Mouse (Mus musculus) thymus, adult 2 months (tissue): ENCODE measurements around the gene Sult1d1. TPM values are rescaled to one million over a fixed set of nuclear protein-coding genes. Genes with fewer than 3 reads are reported as not detected.

Experiments
- DNase-seq: peaks from one replicate; pipeline ENCODE4 v3.0.0; 2021
- H3K27ac ChIP-seq: fragments of 200-500 bp; 2 replicates; pipeline ENCODE4 v1.5.1; 2012; ENCODE audit warnings: low read length, control low read depth; ENCODE audit not compliant: control insufficient read depth, insufficient read depth
- H3K27me3 ChIP-seq: fragments of 200-500 bp; 2 replicates; pipeline ENCODE4 v1.6.1; 2012; ENCODE audit warnings: mild to moderate bottlenecking, low read length, moderate library complexity, mixed read lengths; ENCODE audit not compliant: control insufficient read depth, insufficient read depth
- H3K36me3 ChIP-seq: fragments of 200-500 bp; 2 replicates; pipeline ENCODE4 v1.6.1; 2012; ENCODE audit warnings: mild to moderate bottlenecking, low read length, moderate library complexity; ENCODE audit not compliant: control insufficient read depth, insufficient read depth
- H3K4me1 ChIP-seq: fragments of 200-500 bp; replicated peaks from 2 replicates; pipeline ENCODE4 v1.6.1; 2012; ENCODE audit warnings: low read length; ENCODE audit not compliant: control insufficient read depth, insufficient read depth
- H3K4me3 ChIP-seq: fragments of 200-500 bp; 2 replicates; pipeline ENCODE4 v1.5.1; 2012; ENCODE audit warnings: mild to moderate bottlenecking, low read length, control low read depth, moderate library complexity; ENCODE audit not compliant: control insufficient read depth, insufficient read depth
- CTCF ChIP-seq: fragments of 200-500 bp; IDR thresholded peaks from 2 replicates; pipeline ENCODE4 v1.5.1; 2012; ENCODE audit warnings: mild to moderate bottlenecking, control low read depth, low read length, moderate library complexity, borderline replicate concordance; ENCODE audit not compliant: control insufficient read depth, poor library complexity, insufficient read depth; ENCODE audit errors: extremely low read depth
- POLR2A ChIP-seq: fragments of 200-500 bp; IDR thresholded peaks from 2 replicates; pipeline ENCODE4 v1.6.1; 2012; ENCODE audit warnings: mild to moderate bottlenecking, low read length, control low read depth, moderate library complexity; ENCODE audit not compliant: control insufficient read depth, poor library complexity, insufficient read depth; ENCODE audit errors: extremely low read depth
- WGBS: fragments of 180-500 bp; shearing (Covaris S2); methylation state at CpG from one replicate; pipeline ENCODE4 v1.1.7; 2018; 5-methylcytosine and 5-hydroxymethylcytosine counted together
- polyA plus RNA-seq: library from polyadenylated mRNA; depleted of rRNA; stranded (reverse); fragments of >200 nt; gene quantifications from 2 replicates; pipeline ENCODE4 v1.2.3, GENCODE M21; 2012; rRNA removed

Sult1d1 gene
- polyA plus RNA-seq, 1 experiment: 0.04 TPM

GRCm38 (mm10) chr5:87505776-87506458 lies 62.9 kb downstream of the Sult1d1 start:
- H3K36me3 ChIP-seq: no peaks in the 10 kb centered on the region
- WGBS: 68% methylated on average over 4 of the region's 4 CpGs
- no peak overlapping the region for H3K4me3 ChIP-seq
- TF ChIP-seq CTCF: no peak
- TF ChIP-seq POLR2A: no peak
- no peaks in the 10 kb centered on the region for H3K27me3 ChIP-seq
- H3K27ac ChIP-seq: no peak overlapping the region
- DNase-seq: no peak
- no peaks in the 10 kb centered on the region for H3K4me1 ChIP-seq

Other genes starting within 250 kb of the Sult1d1 start
- 0.10 TPM in 1 of 2 replicates, not detected in the other for gene Ugt2a3, start 231.8 kb downstream of the Sult1d1 start, polyA plus RNA-seq
- gene Ugt2b38, start 144.8 kb downstream of the Sult1d1 start, polyA plus RNA-seq: not detected in 2 replicates
- gene Ugt2a2, start 86.8 kb downstream of the Sult1d1 start, polyA plus RNA-seq: not detected in 2 replicates
- not detected in 2 replicates for gene Gm43638, start 82.2 kb downstream of the Sult1d1 start, polyA plus RNA-seq
- not detected in 2 replicates for gene Ugt2a1, start 78.2 kb downstream of the Sult1d1 start, polyA plus RNA-seq
- not detected in 2 replicates for gene Sult1b1, start 30.8 kb downstream of the Sult1d1 start, polyA plus RNA-seq
- not detected in 2 replicates for gene Sult1e1, start 22.6 kb upstream of the Sult1d1 start, polyA plus RNA-seq
- 0.34 and 0.88 TPM in 2 replicates for gene Csn1s1, start 97.2 kb upstream of the Sult1d1 start, polyA plus RNA-seq
- gene Csn2, start 130.6 kb upstream of the Sult1d1 start, polyA plus RNA-seq: 41.8 and 47.3 TPM in 2 replicates
- gene Csn1s2a, start 205.5 kb upstream of the Sult1d1 start, polyA plus RNA-seq: 0.75 and 0.88 TPM in 2 replicates
- not detected in 2 replicates for gene Csn1s2b, start 239.1 kb upstream of the Sult1d1 start, polyA plus RNA-seq